Mouse (Mus musculus): Measurements from ENCODE around the gene Gm21698.
"Not testable (repeated sequence)": the region's sequence is repeated elsewhere in the genome, so short reads cannot be mapped to it uniquely, and the experiment has no call there.

DNA sequence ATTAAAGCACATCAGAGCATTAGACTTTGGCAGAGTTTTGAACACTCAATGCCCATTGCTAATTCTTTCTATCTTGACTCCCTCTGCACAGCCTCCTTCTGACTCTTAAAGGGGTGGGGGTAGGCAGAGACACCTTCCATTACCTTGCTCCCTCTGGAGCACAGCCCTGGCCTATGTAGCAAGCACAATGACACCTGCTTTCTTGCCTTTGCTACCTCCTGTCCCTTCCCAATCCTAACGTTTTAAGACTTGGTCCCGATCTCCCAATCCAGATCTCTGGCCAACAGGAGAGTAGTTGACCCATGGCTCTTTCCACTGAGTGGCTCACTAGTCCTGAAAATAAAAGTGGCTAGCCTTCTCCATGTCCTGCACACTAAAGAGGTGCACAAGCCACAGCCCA, 43.1 kb downstream of the Gm21698 start:
- TF ChIP-seq GATA1 (IDR thresholded peaks at IDR 0.05; ENCODE audit: borderline replicate concordance, low read length); FLI1 (IDR thresholded peaks at IDR 0.05; ENCODE audit: low read length): not testable (repeated sequence)
